Mouse (Mus musculus): Measurements from ENCODE around the gene Ndufa4l2. TPM values are rescaled to one million over a fixed set of nuclear protein-coding genes. Genes with fewer than 3 reads are reported as not detected.
A peak's percentile ranks its signal among the peaks of the same experiment; 100 is the strongest.

Ndufa4l2 gene
- total RNA-seq, 1 experiment: 5.8 TPM

DNA sequence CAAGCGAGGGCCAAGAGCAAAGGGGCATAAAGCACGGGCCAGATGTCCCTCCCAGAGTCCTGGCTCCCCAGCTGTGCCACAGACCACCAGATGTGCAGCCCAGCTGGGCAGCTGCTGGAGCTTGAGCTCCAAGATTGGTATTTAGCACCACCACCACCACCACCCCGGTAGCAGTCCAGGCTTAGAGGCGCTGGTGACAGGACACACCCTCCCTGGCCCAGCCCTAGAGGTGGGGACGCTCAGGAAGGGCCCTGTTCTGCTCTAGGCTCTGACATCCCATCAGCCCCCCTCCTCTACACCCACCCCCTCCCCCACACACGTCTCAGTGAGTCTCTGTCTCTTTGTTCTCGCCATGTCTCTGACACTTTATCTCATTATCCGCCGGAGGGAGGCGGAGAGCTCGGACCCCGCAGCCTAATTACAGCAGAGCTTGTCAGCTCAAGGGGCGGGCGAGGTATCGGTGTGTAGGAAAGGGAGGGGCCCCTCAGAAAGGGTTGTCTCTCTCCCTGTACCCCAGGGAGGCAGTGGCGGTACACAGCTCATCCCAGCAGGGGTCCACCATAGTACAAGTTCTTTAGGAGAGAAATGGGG lies 1.2 kb upstream of the Ndufa4l2 start:
- H3K4me1 ChIP-seq (ENCODE audit: control insufficient read depth in 2 of 2, insufficient read depth in 2 of 2, low read length in 2 of 2, poor library complexity in 1 of 2): peaks cover 6 to 62% of the 10 kb centered on the region in 2 experiments
- H3K9me3 ChIP-seq (ENCODE audit: control insufficient read depth, insufficient read depth, low read depth, low read length): no peaks in the 10 kb centered on the region
- H3K27ac ChIP-seq (ENCODE audit: insufficient read depth, low read depth, low read length, poor library complexity, severe bottlenecking): no peak overlapping the region
- peaks cover 18% of the 10 kb centered on the region for H3K36me3 ChIP-seq (ENCODE audit: control insufficient read depth, insufficient read depth, low read length, poor library complexity, severe bottlenecking)
- DNase-seq (ENCODE audit: low read depth, low spot score): no peak
- TF ChIP-seq ZC3H11A (IDR thresholded peaks at IDR 0.05; ENCODE audit: borderline replicate concordance, low read depth, low read length): no peak
- no peak for TF ChIP-seq ZNF384 (IDR thresholded peaks at IDR 0.05; ENCODE audit: low read depth, low read length)
- TF ChIP-seq HCFC1 (IDR thresholded peaks at IDR 0.05; ENCODE audit: borderline replicate concordance, insufficient read depth, low read length): no peak
- TF ChIP-seq MAFK (IDR thresholded peaks at IDR 0.05; ENCODE audit: insufficient read depth, low read depth, low read length): no peak
- no peak for TF ChIP-seq CHD2 (IDR thresholded peaks at IDR 0.05; ENCODE audit: low read depth, low read length)
- no peak overlapping the region; the same call in 1 of the 2 replicates for H3K9ac ChIP-seq (ENCODE audit: insufficient read depth, low read depth, low read length, poor library complexity, severe bottlenecking)
- peak overlapping the region; percentile 7 to 38; a peak in 2 of 4 replicates for H3K4me3 ChIP-seq (ENCODE audit: insufficient read depth in 1 of 2, low read depth in 1 of 2, low read length in 2 of 2, poor library complexity in 1 of 2, severe bottlenecking in 1 of 2)
- in situ Hi-C loops (cut with MboI; ENCODE audit: low sequenced_read_pairs in 2 of 2, unreplicated experiment in 2 of 2): no loop called here

DNA sequence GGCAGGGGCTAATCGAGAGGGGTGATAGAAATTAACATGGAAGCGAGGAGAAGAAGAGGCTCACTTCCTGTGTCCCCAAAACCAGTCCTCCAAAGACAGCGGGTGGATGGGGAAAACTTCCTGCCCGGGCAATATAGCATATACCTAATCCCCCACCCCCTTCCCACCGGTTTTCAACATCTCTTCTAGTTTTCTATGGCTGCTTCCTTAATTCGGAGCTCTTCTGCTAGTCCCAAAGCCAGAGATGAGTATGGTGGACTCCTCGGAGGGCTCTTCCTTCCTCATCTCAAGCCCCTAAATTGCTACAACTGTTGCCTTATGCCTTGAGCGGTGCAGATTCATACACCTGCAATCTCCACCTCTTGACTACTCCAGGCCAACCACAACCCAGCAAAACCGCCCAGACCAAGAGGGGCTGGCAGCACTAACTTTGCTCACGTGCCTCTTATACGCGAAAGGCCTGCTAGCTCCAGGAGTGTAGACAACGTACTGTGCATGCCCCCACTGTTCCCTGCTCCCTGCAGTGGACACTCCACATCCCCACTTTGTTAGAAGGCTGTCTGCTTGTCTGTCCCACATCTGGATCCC lies 562 bp upstream of the Ndufa4l2 start:
- Histone ChIP-seq H3K4me3 (ENCODE audit: insufficient read depth in 1 of 2, low read depth in 1 of 2, low read length in 2 of 2, poor library complexity in 1 of 2, severe bottlenecking in 1 of 2) (peak overlapping the region in 1 of 2 experiments; percentile 47; a peak in 1 of 4 replicates), H3K9ac (ENCODE audit: insufficient read depth, low read depth, low read length, poor library complexity, severe bottlenecking) (no peak overlapping the region), H3K9me3 (ENCODE audit: control insufficient read depth, insufficient read depth, low read depth, low read length) (no peaks in the 10 kb centered on the region), H3K4me1 (ENCODE audit: control insufficient read depth in 2 of 2, insufficient read depth in 2 of 2, low read length in 2 of 2, poor library complexity in 1 of 2) (peaks cover 6 to 66% of the 10 kb centered on the region in 2 experiments), H3K27ac (ENCODE audit: insufficient read depth, low read depth, low read length, poor library complexity, severe bottlenecking) (no peak overlapping the region), H3K36me3 (ENCODE audit: control insufficient read depth, insufficient read depth, low read length, poor library complexity, severe bottlenecking) (peaks cover 24% of the 10 kb centered on the region)
- in situ Hi-C loops (cut with MboI; ENCODE audit: low sequenced_read_pairs in 2 of 2, unreplicated experiment in 2 of 2): no loop called here
- TF ChIP-seq CHD2 (IDR thresholded peaks at IDR 0.05; ENCODE audit: low read depth, low read length) (no peak), ZC3H11A (IDR thresholded peaks at IDR 0.05; ENCODE audit: borderline replicate concordance, low read depth, low read length) (no peak), MAFK (IDR thresholded peaks at IDR 0.05; ENCODE audit: insufficient read depth, low read depth, low read length) (no peak), ZNF384 (IDR thresholded peaks at IDR 0.05; ENCODE audit: low read depth, low read length) (no peak), HCFC1 (IDR thresholded peaks at IDR 0.05; ENCODE audit: borderline replicate concordance, insufficient read depth, low read length) (no peak)
- no peak for DNase-seq (ENCODE audit: low read depth, low spot score)

DNA sequence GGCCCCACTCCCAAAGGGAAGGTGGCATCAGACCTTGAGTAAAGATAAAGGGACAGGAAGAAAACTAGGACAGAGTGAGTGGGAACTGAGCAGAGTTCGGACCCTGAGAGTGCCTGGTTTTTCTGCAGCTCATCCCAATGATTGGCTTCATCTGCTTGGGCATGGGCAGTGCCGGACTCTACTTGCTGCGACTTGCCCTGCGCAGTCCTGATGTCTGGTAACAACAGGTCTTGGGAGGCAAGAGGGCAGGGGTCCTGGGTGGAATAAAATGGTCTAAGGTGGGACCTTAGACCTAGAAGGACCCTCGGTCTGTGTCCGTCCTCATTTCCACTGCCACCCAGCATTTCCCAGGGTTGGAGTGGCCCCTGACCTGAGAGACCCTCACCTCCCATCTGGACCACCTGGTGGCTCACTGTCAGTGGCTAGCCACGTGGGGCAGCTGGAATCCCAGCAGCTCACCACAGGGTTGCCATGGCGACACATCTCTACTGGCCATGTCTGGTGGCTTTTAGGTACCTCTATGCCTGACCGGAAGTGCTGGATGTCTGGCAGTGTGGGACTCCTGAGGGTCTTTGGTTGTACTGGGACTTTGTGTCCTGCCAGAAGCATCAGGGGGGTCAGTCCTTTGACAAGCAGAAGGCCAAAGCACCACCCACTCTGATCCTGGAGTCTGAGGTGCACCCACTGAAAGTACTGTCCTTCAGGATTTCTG lies 660 bp downstream of the Ndufa4l2 start:
- H3K4me3 ChIP-seq (ENCODE audit: insufficient read depth in 1 of 2, low read depth in 1 of 2, low read length in 2 of 2, poor library complexity in 1 of 2, severe bottlenecking in 1 of 2): peak overlapping the region; percentile 6 to 47
- DNase-seq (ENCODE audit: low read depth, low spot score): no peak
- TF ChIP-seq ZC3H11A (IDR thresholded peaks at IDR 0.05; ENCODE audit: borderline replicate concordance, low read depth, low read length) (no peak), CHD2 (IDR thresholded peaks at IDR 0.05; ENCODE audit: low read depth, low read length) (no peak), MAFK (IDR thresholded peaks at IDR 0.05; ENCODE audit: insufficient read depth, low read depth, low read length) (no peak), HCFC1 (IDR thresholded peaks at IDR 0.05; ENCODE audit: borderline replicate concordance, insufficient read depth, low read length) (no peak), ZNF384 (IDR thresholded peaks at IDR 0.05; ENCODE audit: low read depth, low read length) (no peak)
- H3K9ac ChIP-seq (ENCODE audit: insufficient read depth, low read depth, low read length, poor library complexity, severe bottlenecking): peak overlapping the region; percentile 4; the same call in 1 of the 2 replicates
- in situ Hi-C loops (cut with MboI; ENCODE audit: low sequenced_read_pairs in 2 of 2, unreplicated experiment in 2 of 2): no loop called here
- no peaks in the 10 kb centered on the region for H3K9me3 ChIP-seq (ENCODE audit: control insufficient read depth, insufficient read depth, low read depth, low read length)
- peaks cover 8 to 71% of the 10 kb centered on the region in 2 experiments for H3K4me1 ChIP-seq (ENCODE audit: control insufficient read depth in 2 of 2, insufficient read depth in 2 of 2, low read length in 2 of 2, poor library complexity in 1 of 2)
- H3K27ac ChIP-seq (ENCODE audit: insufficient read depth, low read depth, low read length, poor library complexity, severe bottlenecking): no peak overlapping the region
- peaks cover 36% of the 10 kb centered on the region for H3K36me3 ChIP-seq (ENCODE audit: control insufficient read depth, insufficient read depth, low read length, poor library complexity, severe bottlenecking)

DNA sequence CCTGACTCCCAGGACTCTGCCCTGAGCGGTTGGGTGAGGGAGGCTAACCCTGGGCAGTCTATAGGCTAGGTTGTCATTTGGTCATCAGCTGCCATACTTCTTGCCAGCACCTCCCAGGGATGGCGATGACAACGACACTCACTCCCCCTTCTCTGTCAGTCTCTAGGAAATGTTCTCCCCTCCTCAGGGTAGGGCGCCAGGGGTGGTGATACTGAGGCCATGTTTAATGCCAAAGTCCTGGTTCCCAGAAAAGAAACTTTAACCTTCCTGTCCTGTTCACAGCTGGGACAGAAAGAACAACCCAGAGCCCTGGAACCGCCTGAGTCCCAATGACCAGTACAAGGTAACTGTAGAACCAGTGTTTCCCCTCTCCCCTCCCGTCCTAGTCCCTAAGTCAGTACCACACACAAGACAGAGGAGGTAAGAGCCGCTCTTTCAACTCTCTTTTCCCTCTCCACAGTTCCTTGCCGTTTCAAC lies 1.3 kb downstream of the Ndufa4l2 start:
- TF ChIP-seq ZNF384 (IDR thresholded peaks at IDR 0.05; ENCODE audit: low read depth, low read length): no peak
- no peak for TF ChIP-seq MAFK (IDR thresholded peaks at IDR 0.05; ENCODE audit: insufficient read depth, low read depth, low read length)
- no peak for TF ChIP-seq HCFC1 (IDR thresholded peaks at IDR 0.05; ENCODE audit: borderline replicate concordance, insufficient read depth, low read length)
- no peak for TF ChIP-seq CHD2 (IDR thresholded peaks at IDR 0.05; ENCODE audit: low read depth, low read length)
- TF ChIP-seq ZC3H11A (IDR thresholded peaks at IDR 0.05; ENCODE audit: borderline replicate concordance, low read depth, low read length): no peak
- Histone ChIP-seq H3K4me3 (ENCODE audit: insufficient read depth in 1 of 2, low read depth in 1 of 2, low read length in 2 of 2, poor library complexity in 1 of 2, severe bottlenecking in 1 of 2) (peak overlapping the region; percentile 18 to 35), H3K27ac (ENCODE audit: insufficient read depth, low read depth, low read length, poor library complexity, severe bottlenecking) (no peak overlapping the region), H3K36me3 (ENCODE audit: control insufficient read depth, insufficient read depth, low read length, poor library complexity, severe bottlenecking) (peaks cover 41% of the 10 kb centered on the region), H3K9me3 (ENCODE audit: control insufficient read depth, insufficient read depth, low read depth, low read length) (no peaks in the 10 kb centered on the region), H3K4me1 (ENCODE audit: control insufficient read depth in 2 of 2, insufficient read depth in 2 of 2, low read length in 2 of 2, poor library complexity in 1 of 2) (peaks cover 7 to 71% of the 10 kb centered on the region in 2 experiments), H3K9ac (ENCODE audit: insufficient read depth, low read depth, low read length, poor library complexity, severe bottlenecking) (0 out of 2 replicates have a peak overlapping the region, but pooled peaks have one; percentile 29)
- in situ Hi-C loops (cut with MboI; ENCODE audit: low sequenced_read_pairs in 2 of 2, unreplicated experiment in 2 of 2): no loop called here
- DNase-seq (ENCODE audit: low read depth, low spot score): no peak

All from ES-E14 (cell line).